Mouse (Mus musculus): ENCODE data around the gene Fbxw21. TPM values are rescaled to one million over a fixed set of nuclear protein-coding genes. Genes with fewer than 3 reads are reported as not detected.
"Not testable (repeated sequence)": the region's sequence is repeated elsewhere in the genome, so short reads cannot be mapped to it uniquely, and the experiment has no call there.

The Fbxw21 gene
- not detected in 2 replicates for polyA plus RNA-seq (2014; fragmentation: Nextera tagmentation; extraction: Ambion mirVana)

- Histone ChIP-seq H3K4me1 (ENCODE audit: control insufficient read depth, insufficient read depth, low read length) (no peaks in the 10 kb centered on the region), H3K9me3 (ENCODE audit: control insufficient read depth, low read length) (no peaks in the 10 kb centered on the region), H3K36me3 (ENCODE audit: control insufficient read depth, insufficient read depth, low read length) (no peaks in the 10 kb centered on the region), H3K9ac (ENCODE audit: low read length) (no peak within 1 kb of the TSS), H3K27me3 (ENCODE audit: control insufficient read depth, insufficient read depth, low read length) (no peaks in the 10 kb centered on the region), H3K4me3 (ENCODE audit: low read depth, low read length) (no peak within 1 kb of the TSS), H3K27ac (ENCODE audit: low read depth, low read length) (no peak within 1 kb of the TSS), H3K4me2 (no peak within 1 kb of the TSS)
- no peak for ATAC-seq (ENCODE audit: low FRiP score)
- 65% methylated on average over 3 of the region's 3 CpGs for WGBS
- no peak for DNase-seq (ENCODE audit: low spot score, missing footprints)
These were observed at the start of gene Fbxw21 for GRCm38 (mm10) chr9:109161941-109162340. Gene Fbxw21 (minus strand): TSS chr9:109162041.

GRCm38 (mm10) chr9:109201347-109201746 is 39.5 kb upstream of the Fbxw21 start:
- not testable (repeated sequence) for H3K4me1 ChIP-seq (ENCODE audit: control insufficient read depth, insufficient read depth, low read length); H3K4me2 ChIP-seq; ATAC-seq (ENCODE audit: low FRiP score); H3K36me3 ChIP-seq (ENCODE audit: control insufficient read depth, insufficient read depth, low read length); H3K9ac ChIP-seq (ENCODE audit: low read length); H3K9me3 ChIP-seq (ENCODE audit: control insufficient read depth, low read length); H3K4me3 ChIP-seq (ENCODE audit: low read depth, low read length); DNase-seq (ENCODE audit: low spot score, missing footprints); H3K27ac ChIP-seq (ENCODE audit: low read depth, low read length); H3K27me3 ChIP-seq (ENCODE audit: control insufficient read depth, insufficient read depth, low read length)
- WGBS, result 40% methylated on average over 1 of the region's 1 CpGs

- no peaks in the 10 kb centered on the region for H3K27me3 ChIP-seq (ENCODE audit: control insufficient read depth, insufficient read depth, low read length)
- no peak for ATAC-seq (ENCODE audit: low FRiP score)
- H3K4me1 ChIP-seq (ENCODE audit: control insufficient read depth, insufficient read depth, low read length), result no peaks in the 10 kb centered on the region
- no peak overlapping the region for H3K4me3 ChIP-seq (ENCODE audit: low read depth, low read length)
- H3K36me3 ChIP-seq (ENCODE audit: control insufficient read depth, insufficient read depth, low read length), result no peaks in the 10 kb centered on the region
- no peak overlapping the region for H3K27ac ChIP-seq (ENCODE audit: low read depth, low read length)
- H3K9ac ChIP-seq (ENCODE audit: low read length), result no peak overlapping the region
- DNase-seq (ENCODE audit: low spot score, missing footprints), result no peak
- no peaks in the 10 kb centered on the region for H3K9me3 ChIP-seq (ENCODE audit: control insufficient read depth, low read length)
- WGBS, result 95% methylated on average over 1 of the region's 1 CpGs
- H3K4me2 ChIP-seq, result no peak overlapping the region
These were observed 38.5 kb upstream of the Fbxw21 start for GRCm38 (mm10) chr9:109200349-109200748.

- Histone ChIP-seq H3K36me3 (ENCODE audit: control insufficient read depth, insufficient read depth, low read length) (no peaks in the 10 kb centered on the region), H3K4me1 (ENCODE audit: control insufficient read depth, insufficient read depth, low read length) (no peaks in the 10 kb centered on the region), H3K4me2 (no peak overlapping the region), H3K27me3 (ENCODE audit: control insufficient read depth, insufficient read depth, low read length) (no peaks in the 10 kb centered on the region), H3K9me3 (ENCODE audit: control insufficient read depth, low read length) (no peaks in the 10 kb centered on the region), H3K27ac (ENCODE audit: low read depth, low read length) (no peak overlapping the region), H3K9ac (ENCODE audit: low read length) (no peak overlapping the region), H3K4me3 (ENCODE audit: low read depth, low read length) (no peak overlapping the region)
- no peak for DNase-seq (ENCODE audit: low spot score, missing footprints)
- ATAC-seq (ENCODE audit: low FRiP score), result no peak
- WGBS, result 77% methylated on average over 1 of the region's 1 CpGs
These were observed 37.5 kb upstream of the Fbxw21 start for GRCm38 (mm10) chr9:109199353-109199752.

GRCm38 (mm10) chr9:109195875-109196274 is 34.0 kb upstream of the Fbxw21 start, which contains the start of gene Fbxw13:
Gene Fbxw13 (minus strand): TSS chr9:109195975.
- not testable (repeated sequence) for H3K9ac ChIP-seq (ENCODE audit: low read length); H3K27me3 ChIP-seq (ENCODE audit: control insufficient read depth, insufficient read depth, low read length); H3K27ac ChIP-seq (ENCODE audit: low read depth, low read length); H3K4me1 ChIP-seq (ENCODE audit: control insufficient read depth, insufficient read depth, low read length); H3K9me3 ChIP-seq (ENCODE audit: control insufficient read depth, low read length); H3K4me2 ChIP-seq; ATAC-seq (ENCODE audit: low FRiP score); H3K36me3 ChIP-seq (ENCODE audit: control insufficient read depth, insufficient read depth, low read length); DNase-seq (ENCODE audit: low spot score, missing footprints); H3K4me3 ChIP-seq (ENCODE audit: low read depth, low read length)
- WGBS, result 80% methylated on average over 3 of the region's 3 CpGs

GRCm38 (mm10) chr9:109177208-109177607 is 15.4 kb upstream of the Fbxw21 start:
- ATAC-seq (ENCODE audit: low FRiP score) (no peak), DNase-seq (ENCODE audit: low spot score, missing footprints) (no peak)
- no peaks in the 10 kb centered on the region for H3K4me1 ChIP-seq (ENCODE audit: control insufficient read depth, insufficient read depth, low read length)
- no peaks in the 10 kb centered on the region for H3K36me3 ChIP-seq (ENCODE audit: control insufficient read depth, insufficient read depth, low read length)
- no peaks in the 10 kb centered on the region for H3K27me3 ChIP-seq (ENCODE audit: control insufficient read depth, insufficient read depth, low read length)
- no peak overlapping the region for H3K9ac ChIP-seq (ENCODE audit: low read length)
- no peak overlapping the region for H3K4me3 ChIP-seq (ENCODE audit: low read depth, low read length)
- H3K4me2 ChIP-seq, result no peak overlapping the region
- H3K9me3 ChIP-seq (ENCODE audit: control insufficient read depth, low read length), result no peaks in the 10 kb centered on the region
- H3K27ac ChIP-seq (ENCODE audit: low read depth, low read length), result no peak overlapping the region
- 81% methylated on average over 1 of the region's 1 CpGs for WGBS

- Histone ChIP-seq H3K4me1 (ENCODE audit: control insufficient read depth, insufficient read depth, low read length) (no peaks in the 10 kb centered on the region), H3K4me3 (ENCODE audit: low read depth, low read length) (no peak overlapping the region), H3K9me3 (ENCODE audit: control insufficient read depth, low read length) (no peaks in the 10 kb centered on the region), H3K27me3 (ENCODE audit: control insufficient read depth, insufficient read depth, low read length) (no peaks in the 10 kb centered on the region), H3K9ac (ENCODE audit: low read length) (no peak overlapping the region), H3K4me2 (no peak overlapping the region), H3K27ac (ENCODE audit: low read depth, low read length) (no peak overlapping the region), H3K36me3 (ENCODE audit: control insufficient read depth, insufficient read depth, low read length) (no peaks in the 10 kb centered on the region)
- DNase-seq (ENCODE audit: low spot score, missing footprints) (no peak), ATAC-seq (ENCODE audit: low FRiP score) (no peak)
- 84% methylated on average over 1 of the region's 1 CpGs for WGBS
These were observed 14.5 kb upstream of the Fbxw21 start for GRCm38 (mm10) chr9:109176301-109176700.

- Histone ChIP-seq H3K4me3 (ENCODE audit: low read depth, low read length) (no peak overlapping the region), H3K27ac (ENCODE audit: low read depth, low read length) (no peak overlapping the region), H3K9me3 (ENCODE audit: control insufficient read depth, low read length) (no peaks in the 10 kb centered on the region; the same call in 1 of the 2 replicates), H3K9ac (ENCODE audit: low read length) (no peak overlapping the region), H3K4me2 (no peak overlapping the region), H3K4me1 (ENCODE audit: control insufficient read depth, insufficient read depth, low read length) (no peaks in the 10 kb centered on the region), H3K36me3 (ENCODE audit: control insufficient read depth, insufficient read depth, low read length) (no peaks in the 10 kb centered on the region), H3K27me3 (ENCODE audit: control insufficient read depth, insufficient read depth, low read length) (no peaks in the 10 kb centered on the region)
- DNase-seq (ENCODE audit: low spot score, missing footprints), result no peak
- no peak for ATAC-seq (ENCODE audit: low FRiP score)
These were observed 5.5 kb upstream of the Fbxw21 start for GRCm38 (mm10) chr9:109167316-109167715.

GRCm38 (mm10) chr9:109140414-109140813 is 21.4 kb downstream of the Fbxw21 start:
- not testable (repeated sequence) for H3K4me1 ChIP-seq (ENCODE audit: control insufficient read depth, insufficient read depth, low read length); H3K36me3 ChIP-seq (ENCODE audit: control insufficient read depth, insufficient read depth, low read length); H3K27me3 ChIP-seq (ENCODE audit: control insufficient read depth, insufficient read depth, low read length); ATAC-seq (ENCODE audit: low FRiP score); H3K27ac ChIP-seq (ENCODE audit: low read depth, low read length); H3K4me2 ChIP-seq; H3K9me3 ChIP-seq (ENCODE audit: control insufficient read depth, low read length); DNase-seq (ENCODE audit: low spot score, missing footprints); H3K9ac ChIP-seq (ENCODE audit: low read length); H3K4me3 ChIP-seq (ENCODE audit: low read depth, low read length)
- 69% methylated on average over 4 of the region's 4 CpGs for WGBS

GRCm38 (mm10) chr9:109130076-109130475 is 31.8 kb downstream of the Fbxw21 start:
- no peak overlapping the region for H3K9ac ChIP-seq (ENCODE audit: low read length)
- WGBS, result 91% methylated on average over 5 of the region's 5 CpGs
- no peaks in the 10 kb centered on the region for H3K4me1 ChIP-seq (ENCODE audit: control insufficient read depth, insufficient read depth, low read length)
- H3K27me3 ChIP-seq (ENCODE audit: control insufficient read depth, insufficient read depth, low read length), result no peaks in the 10 kb centered on the region
- H3K36me3 ChIP-seq (ENCODE audit: control insufficient read depth, insufficient read depth, low read length), result no peaks in the 10 kb centered on the region
- H3K4me3 ChIP-seq (ENCODE audit: low read depth, low read length), result no peak overlapping the region
- ATAC-seq (ENCODE audit: low FRiP score) (no peak), DNase-seq (ENCODE audit: low spot score, missing footprints) (peak; percentile 69)
- H3K9me3 ChIP-seq (ENCODE audit: control insufficient read depth, low read length), result no peaks in the 10 kb centered on the region
- no peak overlapping the region for H3K27ac ChIP-seq (ENCODE audit: low read depth, low read length)
- no peak overlapping the region for H3K4me2 ChIP-seq
